Mouse (Mus musculus): Measurements from ENCODE around the gene Dram2. TPM values are rescaled to one million over a fixed set of nuclear protein-coding genes. Genes with fewer than 3 reads are reported as not detected.

Dram2 gene
- polyA plus RNA-seq, 1 experiment: 127 TPM

GRCm38 (mm10) chr3:106528032-106528431 lies 19.6 kb upstream of the Dram2 start:
- Histone ChIP-seq H3K4me1 (ENCODE audit: control insufficient read depth, insufficient read depth, low read length) (no peaks in the 10 kb centered on the region), H3K27me3 (replicated peaks; ENCODE audit: control insufficient read depth, insufficient read depth, low read length) (no peaks in the 10 kb centered on the region), H3K27ac (ENCODE audit: insufficient read depth, low read depth, low read length) (no peak overlapping the region), H3K36me3 (ENCODE audit: control insufficient read depth, insufficient read depth, low read length) (no peaks in the 10 kb centered on the region), H3K4me3 (ENCODE audit: insufficient read depth, low read depth, low read length) (no peak overlapping the region)
- DNase-seq: no peak
- WGBS: 84% methylated on average over 2 of the region's 2 CpGs
- no peak for TF ChIP-seq POLR2A (IDR thresholded peaks at IDR 0.05; ENCODE audit: low read depth, low read length)
- TF ChIP-seq CTCF (conservative IDR thresholded peaks at IDR 0.05; ENCODE audit: insufficient read depth, insufficient read length, low read depth, low read length): no peak

GRCm38 (mm10) chr3:106533277-106533676 lies 14.3 kb upstream of the Dram2 start:
- no peaks in the 10 kb centered on the region for H3K27me3 ChIP-seq (replicated peaks; ENCODE audit: control insufficient read depth, insufficient read depth, low read length)
- no peak for TF ChIP-seq CTCF (conservative IDR thresholded peaks at IDR 0.05; ENCODE audit: insufficient read depth, insufficient read length, low read depth, low read length)
- no peak for TF ChIP-seq POLR2A (IDR thresholded peaks at IDR 0.05; ENCODE audit: low read depth, low read length)
- no peaks in the 10 kb centered on the region for H3K36me3 ChIP-seq (ENCODE audit: control insufficient read depth, insufficient read depth, low read length)
- H3K4me1 ChIP-seq (ENCODE audit: control insufficient read depth, insufficient read depth, low read length): no peaks in the 10 kb centered on the region
- no peak overlapping the region for H3K4me3 ChIP-seq (ENCODE audit: insufficient read depth, low read depth, low read length)
- H3K27ac ChIP-seq (ENCODE audit: insufficient read depth, low read depth, low read length): no peak overlapping the region
- 96% methylated on average over 2 of the region's 2 CpGs for WGBS
- DNase-seq: no peak

DNA sequence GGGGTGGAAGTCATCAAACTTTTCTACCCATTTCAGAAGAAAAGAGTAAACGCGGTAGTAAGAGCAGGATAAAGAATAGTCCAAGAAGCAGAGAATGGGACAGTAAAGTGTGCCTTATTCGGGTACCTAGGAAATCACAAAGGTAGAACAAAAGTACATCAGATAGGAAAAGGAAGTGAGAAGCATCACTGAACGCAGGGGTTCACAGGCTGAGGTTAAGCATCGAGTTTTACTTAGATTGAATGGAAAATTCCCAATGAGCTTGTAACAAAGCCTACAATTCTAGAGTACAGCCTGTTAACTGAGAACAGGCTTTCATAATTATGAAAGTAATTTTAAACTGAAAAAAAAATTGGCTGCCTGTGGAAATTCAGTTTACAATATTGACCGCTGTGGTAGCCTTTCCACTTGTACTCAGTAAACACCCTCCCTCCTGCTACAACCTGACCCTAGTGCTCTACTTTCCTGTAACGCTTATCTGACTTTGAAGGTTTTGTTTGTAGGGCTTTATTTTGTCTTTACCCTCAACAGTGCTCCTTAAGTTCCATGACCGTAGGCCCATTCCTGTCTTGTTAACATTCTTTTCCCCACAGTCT lies 2.8 kb upstream of the Dram2 start:
- no peak overlapping the region for H3K4me3 ChIP-seq (ENCODE audit: insufficient read depth, low read depth, low read length)
- no peaks in the 10 kb centered on the region; the same call in 1 of the 2 replicates for H3K4me1 ChIP-seq (ENCODE audit: control insufficient read depth, insufficient read depth, low read length)
- H3K36me3 ChIP-seq (ENCODE audit: control insufficient read depth, insufficient read depth, low read length): no peaks in the 10 kb centered on the region
- no peak for DNase-seq
- WGBS: 67% methylated on average over 8 of the region's 8 CpGs
- no peak overlapping the region for H3K27ac ChIP-seq (ENCODE audit: insufficient read depth, low read depth, low read length)
- TF ChIP-seq POLR2A (IDR thresholded peaks at IDR 0.05; ENCODE audit: low read depth, low read length) (no peak), CTCF (conservative IDR thresholded peaks at IDR 0.05; ENCODE audit: insufficient read depth, insufficient read length, low read depth, low read length) (no peak)
- no peaks in the 10 kb centered on the region for H3K27me3 ChIP-seq (replicated peaks; ENCODE audit: control insufficient read depth, insufficient read depth, low read length)

- H3K4me1 ChIP-seq (ENCODE audit: control insufficient read depth, insufficient read depth, low read length): no peaks in the 10 kb centered on the region; the same call in 1 of the 2 replicates
- no peaks in the 10 kb centered on the region for H3K27me3 ChIP-seq (replicated peaks; ENCODE audit: control insufficient read depth, insufficient read depth, low read length)
- DNase-seq: peak; percentile 76
- WGBS: under 1% methylated on average over 27 of the region's 27 CpGs
- H3K36me3 ChIP-seq (ENCODE audit: control insufficient read depth, insufficient read depth, low read length): no peaks in the 10 kb centered on the region; the same call in 1 of the 2 replicates
- peak overlapping the region; percentile 93 for H3K27ac ChIP-seq (ENCODE audit: insufficient read depth, low read depth, low read length)
- TF ChIP-seq CTCF (conservative IDR thresholded peaks at IDR 0.05; ENCODE audit: insufficient read depth, insufficient read length, low read depth, low read length) (no peak), POLR2A (IDR thresholded peaks at IDR 0.05; ENCODE audit: low read depth, low read length) (peak; percentile 63)
- peak overlapping the region; percentile 80 for H3K4me3 ChIP-seq (ENCODE audit: insufficient read depth, low read depth, low read length)
Observed at GRCm38 (mm10) chr3:106547924-106548539, 434 bp downstream of the Dram2 start.

- no peak overlapping the region for H3K4me3 ChIP-seq (ENCODE audit: insufficient read depth, low read depth, low read length)
- no peaks in the 10 kb centered on the region for H3K27me3 ChIP-seq (replicated peaks; ENCODE audit: control insufficient read depth, insufficient read depth, low read length)
- no peaks in the 10 kb centered on the region; the same call in 1 of the 2 replicates for H3K4me1 ChIP-seq (ENCODE audit: control insufficient read depth, insufficient read depth, low read length)
- WGBS: 8% methylated on average over 3 of the region's 3 CpGs
- H3K27ac ChIP-seq (ENCODE audit: insufficient read depth, low read depth, low read length): no peak overlapping the region
- TF ChIP-seq CTCF (conservative IDR thresholded peaks at IDR 0.05; ENCODE audit: insufficient read depth, insufficient read length, low read depth, low read length) (no peak), POLR2A (IDR thresholded peaks at IDR 0.05; ENCODE audit: low read depth, low read length) (no peak)
- DNase-seq: peak; percentile 70
- H3K36me3 ChIP-seq (ENCODE audit: control insufficient read depth, insufficient read depth, low read length): peaks cover 2% of the 10 kb centered on the region; the same call in 1 of the 2 replicates
Observed at GRCm38 (mm10) chr3:106548971-106549370, 1.4 kb downstream of the Dram2 start.

GRCm38 (mm10) chr3:106553411-106553810 lies 5.8 kb downstream of the Dram2 start:
- Histone ChIP-seq H3K36me3 (ENCODE audit: control insufficient read depth, insufficient read depth, low read length) (peaks cover 14% of the 10 kb centered on the region), H3K27me3 (replicated peaks; ENCODE audit: control insufficient read depth, insufficient read depth, low read length) (no peaks in the 10 kb centered on the region), H3K4me1 (ENCODE audit: control insufficient read depth, insufficient read depth, low read length) (no peaks in the 10 kb centered on the region), H3K27ac (ENCODE audit: insufficient read depth, low read depth, low read length) (no peak overlapping the region), H3K4me3 (ENCODE audit: insufficient read depth, low read depth, low read length) (no peak overlapping the region)
- TF ChIP-seq CTCF (conservative IDR thresholded peaks at IDR 0.05; ENCODE audit: insufficient read depth, insufficient read length, low read depth, low read length) (no peak), POLR2A (IDR thresholded peaks at IDR 0.05; ENCODE audit: low read depth, low read length) (no peak)
- peak; percentile 10 for DNase-seq
- 91% methylated on average over 5 of the region's 5 CpGs for WGBS

GRCm38 (mm10) chr3:106555743-106556250 lies 8.2 kb downstream of the Dram2 start:
- 93% methylated on average over 3 of the region's 3 CpGs for WGBS
- TF ChIP-seq POLR2A (IDR thresholded peaks at IDR 0.05; ENCODE audit: low read depth, low read length): no peak
- no peak for TF ChIP-seq CTCF (conservative IDR thresholded peaks at IDR 0.05; ENCODE audit: insufficient read depth, insufficient read length, low read depth, low read length)
- DNase-seq: no peak
- Histone ChIP-seq H3K4me3 (ENCODE audit: insufficient read depth, low read depth, low read length) (no peak overlapping the region), H3K27me3 (replicated peaks; ENCODE audit: control insufficient read depth, insufficient read depth, low read length) (no peaks in the 10 kb centered on the region), H3K36me3 (ENCODE audit: control insufficient read depth, insufficient read depth, low read length) (peaks cover 15% of the 10 kb centered on the region), H3K27ac (ENCODE audit: insufficient read depth, low read depth, low read length) (no peak overlapping the region), H3K4me1 (ENCODE audit: control insufficient read depth, insufficient read depth, low read length) (no peaks in the 10 kb centered on the region)
